Mouse (Mus musculus): ENCODE measurements around the gene Oaz3. TPM values are rescaled to one million over a fixed set of nuclear protein-coding genes. Genes with fewer than 3 reads are reported as not detected.

Gene Oaz3
- polyA plus RNA-seq (2015; fragmentation: Nextera tagmentation; extraction: Ambion mirVana) = 0.78 and 0.97 TPM in 2 replicates

DNA sequence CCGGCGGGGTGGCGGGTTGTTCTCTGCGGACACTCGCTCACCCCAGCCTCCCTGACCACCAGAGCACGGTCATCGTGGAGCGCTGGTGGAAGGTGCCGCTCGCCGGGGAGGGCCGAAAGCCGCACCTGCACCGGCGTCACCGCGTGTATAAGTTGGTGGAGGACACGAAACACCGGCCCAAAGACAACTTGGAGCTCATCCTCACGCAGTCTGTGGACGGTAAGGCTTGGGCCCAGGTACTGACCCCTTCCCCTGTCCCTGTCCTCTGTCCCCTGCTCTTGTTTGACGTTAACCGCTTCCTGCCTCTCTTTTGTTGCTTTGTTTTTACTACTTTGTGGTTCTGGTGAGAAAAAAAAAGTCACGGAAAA is at the start of gene Oaz3:
TSS of gene Oaz3 (minus strand) at position 319 of the 368 bp plus-strand sequence.
- Histone ChIP-seq H3K36me3 (peaks cover 40% of the 10 kb centered on the region), H3K9me3 (replicated peaks) (no peaks in the 10 kb centered on the region), H3K4me2 (peak within 1 kb of the TSS; percentile 69), H3K9ac (replicated peaks) (peak within 1 kb of the TSS; percentile 86), H3K4me3 (replicated peaks) (peak within 1 kb of the TSS; percentile 83), H3K27me3 (replicated peaks) (peaks cover 6% of the 10 kb centered on the region; the same call in 1 of the 2 replicates), H3K27ac (replicated peaks) (peak within 1 kb of the TSS; percentile 78), H3K4me1 (peaks cover 16% of the 10 kb centered on the region)
- under 1% methylated on average over 24 of the region's 24 CpGs for WGBS
- peak; percentile 68 for ATAC-seq (ENCODE audit: low FRiP score)

DNA sequence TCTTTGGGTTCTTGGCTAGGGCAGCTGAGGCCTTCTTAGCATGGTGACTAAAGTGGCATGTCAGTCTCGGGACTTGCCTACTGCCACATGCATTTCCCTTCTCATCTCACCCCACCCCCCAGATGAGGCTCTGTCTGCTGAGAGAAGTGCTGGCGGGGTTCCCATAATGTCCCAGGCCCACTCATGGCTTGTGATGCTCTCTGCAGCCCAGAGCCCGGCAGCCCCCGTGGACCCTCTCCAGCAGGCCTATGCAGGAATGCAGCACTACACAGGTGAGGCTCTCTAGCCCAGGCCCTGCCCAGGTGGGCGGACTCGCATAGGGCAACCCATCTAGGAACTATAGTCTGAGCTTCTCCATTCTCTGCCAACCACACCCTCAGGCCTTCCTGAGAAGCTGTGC is 43.9 kb upstream of the Oaz3 start:
- Histone ChIP-seq H3K9me3 (replicated peaks) (no peaks in the 10 kb centered on the region), H3K27ac (replicated peaks) (no peak overlapping the region), H3K36me3 (peaks cover 49% of the 10 kb centered on the region), H3K9ac (replicated peaks) (no peak overlapping the region), H3K27me3 (replicated peaks) (no peaks in the 10 kb centered on the region), H3K4me1 (peaks cover 48% of the 10 kb centered on the region), H3K4me2 (no peak overlapping the region), H3K4me3 (replicated peaks) (no peak overlapping the region)
- 66% methylated on average over 6 of the region's 6 CpGs for WGBS
- no peak for ATAC-seq (ENCODE audit: low FRiP score)

DNA sequence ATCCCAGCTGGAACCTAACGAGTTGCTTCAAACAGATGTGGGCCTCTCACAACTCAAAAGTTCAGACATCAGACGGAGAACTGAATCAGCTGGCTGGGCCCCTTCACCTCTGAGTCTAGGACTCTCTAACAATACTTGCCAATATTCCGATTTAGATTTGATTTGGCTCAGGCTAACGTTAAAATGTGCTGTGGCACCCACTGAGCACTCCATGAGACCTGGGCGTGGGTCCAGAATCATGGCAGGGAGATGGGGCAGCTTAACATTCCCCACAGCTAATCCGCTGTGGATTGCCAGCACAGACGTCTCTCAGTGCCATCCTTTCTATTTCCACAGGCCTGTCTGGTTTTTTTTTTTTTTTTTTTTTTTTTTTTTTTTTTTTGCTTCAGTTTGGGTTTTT is 42.2 kb upstream of the Oaz3 start:
- no peak overlapping the region for H3K9ac ChIP-seq (replicated peaks)
- no peak overlapping the region for H3K4me2 ChIP-seq
- 57% methylated on average over 7 of the region's 7 CpGs for WGBS
- no peaks in the 10 kb centered on the region for H3K27me3 ChIP-seq (replicated peaks)
- ATAC-seq (ENCODE audit: low FRiP score) = no peak
- H3K27ac ChIP-seq (replicated peaks) = 0 out of 2 replicates have a peak overlapping the region, but pooled peaks have one; percentile 83
- H3K9me3 ChIP-seq (replicated peaks) = no peaks in the 10 kb centered on the region
- no peak overlapping the region for H3K4me3 ChIP-seq (replicated peaks)
- H3K4me1 ChIP-seq = peaks cover 64% of the 10 kb centered on the region
- peaks cover 60% of the 10 kb centered on the region for H3K36me3 ChIP-seq

DNA sequence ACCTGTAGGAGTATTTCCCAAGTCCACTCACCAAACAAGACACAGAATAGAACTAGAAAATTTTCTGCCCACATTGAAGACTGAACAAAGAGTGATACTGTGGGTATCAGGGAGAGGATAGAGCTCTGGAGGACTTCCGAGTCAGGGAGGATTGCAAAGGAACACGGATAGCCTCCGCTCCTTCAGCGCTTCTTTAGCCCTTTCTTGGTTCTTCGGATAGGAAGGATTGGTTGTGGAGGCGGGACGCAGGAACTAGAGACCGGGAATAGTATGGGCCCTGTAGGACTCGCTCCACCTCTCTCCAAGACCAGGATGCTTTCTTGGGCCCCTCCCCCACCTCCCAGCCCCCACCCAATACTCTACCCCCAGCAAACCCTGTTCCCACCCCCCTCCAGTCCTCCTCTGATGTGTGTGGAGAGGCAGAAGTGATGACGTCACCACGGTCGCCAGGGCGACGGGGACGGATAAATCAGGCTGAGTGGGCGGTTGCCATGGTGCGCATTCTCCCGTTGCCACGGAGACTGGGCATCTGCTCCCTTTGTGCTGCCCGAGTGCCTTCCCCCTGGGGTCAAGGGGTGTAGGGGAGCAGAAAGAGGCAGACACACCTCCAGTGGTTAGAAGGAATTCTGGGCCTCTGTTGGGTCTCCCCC is 40.2 kb upstream of the Oaz3 start:
- no peaks in the 10 kb centered on the region for H3K9me3 ChIP-seq (replicated peaks)
- peak overlapping the region; percentile 83 for H3K27ac ChIP-seq (replicated peaks)
- H3K27me3 ChIP-seq (replicated peaks) = no peaks in the 10 kb centered on the region
- no peak overlapping the region for H3K9ac ChIP-seq (replicated peaks)
- H3K4me1 ChIP-seq = peaks cover 81% of the 10 kb centered on the region
- peak overlapping the region; percentile 17; the same call in 1 of the 2 replicates for H3K4me3 ChIP-seq (replicated peaks)
- H3K4me2 ChIP-seq = peak overlapping the region; percentile 48
- peaks cover 47% of the 10 kb centered on the region for H3K36me3 ChIP-seq
- ATAC-seq (ENCODE audit: low FRiP score) = peak; percentile 80
- WGBS = 4% methylated on average over 20 of the region's 20 CpGs

DNA sequence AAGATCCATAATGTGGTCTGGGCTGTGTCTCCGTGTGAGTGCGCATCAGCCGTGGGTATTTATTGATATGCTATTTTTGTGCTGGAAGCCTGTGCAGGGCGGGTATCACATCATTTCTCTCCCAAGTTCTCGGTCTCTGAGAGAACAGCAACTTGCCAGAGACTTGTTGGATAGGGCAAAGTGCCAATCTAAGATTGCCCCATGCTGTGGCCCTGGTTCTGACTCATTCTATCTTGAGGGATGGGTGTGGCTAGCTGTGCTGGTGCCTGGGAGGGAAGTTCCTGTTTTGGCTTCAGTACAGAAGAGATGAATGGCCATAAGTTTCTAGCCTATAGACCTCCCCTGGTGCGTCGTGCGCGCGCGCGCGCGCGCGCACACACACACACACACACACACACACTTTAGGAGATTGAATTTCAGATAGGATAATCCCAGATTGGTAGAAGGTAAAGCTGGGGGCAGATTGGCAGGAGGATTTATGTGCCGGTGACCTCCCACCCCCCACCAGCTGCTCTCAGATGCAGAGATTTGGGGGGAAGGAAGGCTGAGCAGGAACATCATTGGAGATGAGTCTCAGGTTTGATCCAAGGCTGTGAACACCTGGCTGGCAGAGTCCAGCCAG is 39.2 kb upstream of the Oaz3 start:
- ATAC-seq (ENCODE audit: low FRiP score) = no peak
- H3K36me3 ChIP-seq = peaks cover 40% of the 10 kb centered on the region
- peaks cover 81% of the 10 kb centered on the region for H3K4me1 ChIP-seq
- H3K9ac ChIP-seq (replicated peaks) = no peak overlapping the region
- peak overlapping the region; percentile 83 for H3K27ac ChIP-seq (replicated peaks)
- H3K9me3 ChIP-seq (replicated peaks) = no peaks in the 10 kb centered on the region
- 0 out of 2 replicates have a peak overlapping the region, but pooled peaks have one; percentile 48 for H3K4me2 ChIP-seq
- 80% methylated on average over 17 of the region's 17 CpGs for WGBS
- no peaks in the 10 kb centered on the region for H3K27me3 ChIP-seq (replicated peaks)
- no peak overlapping the region for H3K4me3 ChIP-seq (replicated peaks)

DNA sequence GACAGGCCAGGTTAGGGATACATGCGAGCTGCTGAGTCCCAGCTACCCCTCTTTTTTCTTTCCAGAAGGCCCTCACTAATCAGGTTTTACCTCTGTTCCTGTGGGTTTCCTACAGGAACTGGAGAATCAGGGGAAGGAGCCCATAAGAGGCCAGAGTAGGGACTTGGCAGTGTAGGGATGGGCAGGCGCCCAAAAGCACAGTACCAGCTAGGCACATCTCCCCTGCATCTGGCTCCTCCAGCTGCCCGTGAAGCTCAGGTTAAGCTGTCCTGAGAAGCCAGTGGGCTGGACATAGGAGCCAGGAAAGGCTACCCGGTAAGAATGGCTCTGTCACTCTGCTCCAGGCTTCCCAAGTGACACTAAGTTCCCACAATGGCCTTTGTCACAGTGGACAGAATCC is 37.7 kb upstream of the Oaz3 start:
- Histone ChIP-seq H3K4me3 (replicated peaks) (no peak overlapping the region), H3K4me2 (peak overlapping the region; percentile 78; the same call in 1 of the 2 replicates), H3K27ac (replicated peaks) (peak overlapping the region; percentile 33; the same call in 1 of the 2 replicates), H3K4me1 (peaks cover 81% of the 10 kb centered on the region), H3K36me3 (peaks cover 25% of the 10 kb centered on the region), H3K27me3 (replicated peaks) (no peaks in the 10 kb centered on the region), H3K9ac (replicated peaks) (0 out of 2 replicates have a peak overlapping the region, but pooled peaks have one; percentile 7), H3K9me3 (replicated peaks) (no peaks in the 10 kb centered on the region)
- 74% methylated on average over 4 of the region's 4 CpGs for WGBS
- ATAC-seq (ENCODE audit: low FRiP score) = no peak

DNA sequence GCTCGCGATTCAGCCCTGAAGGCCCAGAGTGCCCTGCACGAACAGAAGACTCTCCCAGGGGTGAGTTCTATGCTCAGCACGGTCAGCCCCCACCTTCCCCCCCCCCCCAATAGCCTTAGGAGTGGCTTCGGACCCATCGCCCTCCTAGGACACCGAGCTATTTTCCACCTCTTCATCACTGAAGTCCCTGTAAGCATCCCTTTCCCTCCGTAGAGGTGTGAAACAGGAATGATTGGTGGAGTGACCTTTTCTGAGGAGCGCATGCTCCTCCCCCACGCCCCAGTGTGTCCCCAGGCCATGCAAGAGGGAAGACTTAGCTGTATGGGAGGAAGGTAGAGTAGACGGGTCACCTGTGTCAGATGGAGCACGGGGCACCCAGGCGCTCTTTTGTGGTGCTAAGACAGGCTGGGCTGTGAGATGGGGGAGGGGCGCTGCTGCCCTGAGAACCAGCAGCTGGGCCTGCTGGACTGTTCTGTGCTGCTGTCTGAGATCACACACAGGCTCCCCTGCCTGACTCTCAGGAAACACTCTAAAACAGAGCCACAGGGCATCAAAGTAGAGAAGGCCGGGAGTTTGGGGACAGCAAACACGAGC is 36.7 kb upstream of the Oaz3 start, which contains the start of gene Riiad1:
TSS of gene Riiad1 (minus strand) at position 51 of the 594 bp plus-strand sequence.
- Histone ChIP-seq H3K27me3 (replicated peaks) (no peaks in the 10 kb centered on the region), H3K9me3 (replicated peaks) (no peaks in the 10 kb centered on the region), H3K36me3 (peaks cover 19% of the 10 kb centered on the region), H3K4me1 (peaks cover 75% of the 10 kb centered on the region), H3K4me2 (peak within 1 kb of the TSS; percentile 78), H3K27ac (replicated peaks) (peak within 1 kb of the TSS; percentile 88), H3K4me3 (replicated peaks) (peak within 1 kb of the TSS; percentile 63), H3K9ac (replicated peaks) (peak within 1 kb of the TSS; percentile 84)
- ATAC-seq (ENCODE audit: low FRiP score) = no peak
- 10% methylated on average over 16 of the region's 16 CpGs for WGBS

DNA sequence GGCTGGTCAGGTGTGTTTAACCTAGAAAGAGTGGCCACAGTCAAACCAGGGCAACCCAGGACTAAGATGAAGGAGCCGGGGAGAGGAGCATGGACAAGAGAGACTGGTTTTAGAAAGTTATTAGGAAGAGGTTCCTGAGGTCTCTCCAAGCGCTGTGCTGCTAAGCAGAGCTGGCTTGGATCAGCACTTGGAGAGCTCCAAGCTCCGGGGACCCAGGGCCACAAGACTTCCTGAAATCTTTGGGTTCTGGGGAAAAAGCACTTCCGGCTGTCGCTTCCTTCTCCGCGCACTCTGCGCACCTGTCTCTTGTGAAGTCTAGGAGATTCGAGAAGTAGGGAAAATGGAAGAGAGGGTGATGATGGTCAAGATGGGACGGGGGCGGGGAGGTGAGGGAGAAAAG is 35.8 kb upstream of the Oaz3 start:
- Histone ChIP-seq H3K9ac (replicated peaks) (peak overlapping the region; percentile 84), H3K36me3 (peaks cover 17% of the 10 kb centered on the region; the same call in 1 of the 2 replicates), H3K9me3 (replicated peaks) (no peaks in the 10 kb centered on the region), H3K4me1 (peaks cover 67% of the 10 kb centered on the region), H3K4me2 (peak overlapping the region; percentile 78), H3K27ac (replicated peaks) (peak overlapping the region; percentile 88; the same call in 1 of the 2 replicates), H3K27me3 (replicated peaks) (no peaks in the 10 kb centered on the region), H3K4me3 (replicated peaks) (peak overlapping the region; percentile 63)
- ATAC-seq (ENCODE audit: low FRiP score) = no peak
- WGBS = 6% methylated on average over 11 of the region's 11 CpGs

DNA sequence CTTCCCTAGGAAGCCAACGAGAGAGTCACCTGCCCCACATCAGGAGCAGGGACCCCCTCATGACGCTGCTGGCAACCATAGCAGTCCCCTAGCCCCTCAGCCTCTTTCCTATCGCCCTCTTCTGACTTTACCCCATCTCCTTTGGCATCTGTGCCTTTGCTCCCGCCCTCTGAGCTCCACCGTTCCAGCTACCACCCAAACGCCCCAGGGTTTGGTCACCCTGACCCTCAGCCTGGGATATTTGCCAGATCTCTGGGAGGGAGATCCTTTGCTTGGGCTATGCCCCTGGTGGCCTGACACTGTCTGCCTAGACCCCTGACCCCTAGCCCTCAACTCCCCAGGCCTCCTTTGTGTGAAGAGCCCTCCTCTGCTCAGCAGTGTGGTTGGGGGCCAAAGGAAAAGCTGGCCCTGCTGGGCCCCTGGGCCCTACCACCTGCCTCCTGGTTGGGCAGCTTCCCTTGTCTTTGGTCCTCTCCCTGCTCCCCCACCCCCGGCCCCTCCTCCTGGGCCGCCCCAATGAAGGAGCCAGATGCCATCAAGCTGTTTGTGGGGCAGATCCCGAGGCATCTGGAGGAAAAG is 35.0 kb upstream of the Oaz3 start:
- peak; percentile 37 for ATAC-seq (ENCODE audit: low FRiP score)
- H3K36me3 ChIP-seq = peaks cover 17% of the 10 kb centered on the region; the same call in 1 of the 2 replicates
- peaks cover 58% of the 10 kb centered on the region for H3K4me1 ChIP-seq
- WGBS = 1% methylated on average over 9 of the region's 9 CpGs
- no peaks in the 10 kb centered on the region for H3K27me3 ChIP-seq (replicated peaks)
- H3K9ac ChIP-seq (replicated peaks) = peak overlapping the region; percentile 84
- H3K4me2 ChIP-seq = peak overlapping the region; percentile 78
- H3K4me3 ChIP-seq (replicated peaks) = peak overlapping the region; percentile 63
- no peaks in the 10 kb centered on the region for H3K9me3 ChIP-seq (replicated peaks)
- H3K27ac ChIP-seq (replicated peaks) = peak overlapping the region; percentile 88

DNA sequence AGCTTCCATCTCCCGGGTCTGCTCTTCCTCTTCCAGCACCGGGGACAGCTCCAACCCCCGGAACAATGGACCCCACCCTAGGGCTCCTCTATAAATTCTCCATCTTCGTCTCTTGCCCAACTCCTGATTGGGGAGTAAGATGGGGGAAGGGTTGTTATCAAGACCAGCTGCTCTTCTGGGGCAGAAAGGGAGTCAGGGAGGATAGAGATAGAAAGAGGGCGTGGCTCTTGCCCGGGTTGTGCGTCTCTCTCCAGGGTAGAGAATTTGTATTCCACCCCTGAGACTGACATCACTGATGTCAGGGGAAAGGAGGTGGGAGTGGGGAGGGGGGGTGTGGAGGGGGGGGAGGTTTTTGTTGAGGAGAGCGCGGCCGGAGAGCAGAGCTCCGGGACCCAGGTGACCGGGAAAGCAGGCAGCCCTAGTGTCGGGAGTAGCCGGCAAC is 34.3 kb upstream of the Oaz3 start, which contains the start of gene Celf3:
TSS of gene Celf3 (plus strand) at position 315 of the 442 bp plus-strand sequence.
- Histone ChIP-seq H3K4me2 (peak within 1 kb of the TSS; percentile 78), H3K4me1 (peaks cover 54% of the 10 kb centered on the region), H3K9ac (replicated peaks) (peak within 1 kb of the TSS; percentile 84), H3K4me3 (replicated peaks) (peak within 1 kb of the TSS; percentile 63), H3K9me3 (replicated peaks) (no peaks in the 10 kb centered on the region), H3K36me3 (peaks cover 17% of the 10 kb centered on the region; the same call in 1 of the 2 replicates), H3K27me3 (replicated peaks) (no peaks in the 10 kb centered on the region), H3K27ac (replicated peaks) (peak within 1 kb of the TSS; percentile 88)
- ATAC-seq (ENCODE audit: low FRiP score) = peak; percentile 93
- under 1% methylated on average over 11 of the region's 14 CpGs for WGBS

DNA sequence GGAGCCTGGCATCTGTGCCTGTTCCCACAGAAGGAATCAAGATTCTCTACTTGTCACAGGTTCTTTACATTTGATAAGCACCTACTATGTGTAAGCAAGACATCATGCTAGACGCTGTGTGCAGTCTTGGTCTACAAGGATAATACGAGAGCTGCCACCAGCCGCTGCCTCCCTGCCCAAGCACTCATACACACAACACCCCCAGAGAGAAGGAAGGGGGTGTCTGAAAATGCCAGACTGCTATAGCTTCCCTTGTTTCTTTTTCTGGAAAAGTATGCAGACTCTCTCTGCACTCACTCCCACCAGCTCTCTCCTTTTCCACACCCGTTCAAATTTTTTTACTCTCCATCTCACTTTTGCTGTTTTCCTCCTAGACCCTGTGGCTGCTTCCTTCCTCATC is 33.7 kb upstream of the Oaz3 start:
- H3K4me1 ChIP-seq = peaks cover 54% of the 10 kb centered on the region
- ATAC-seq (ENCODE audit: low FRiP score) = peak; percentile 43
- H3K9ac ChIP-seq (replicated peaks) = peak overlapping the region; percentile 84
- peaks cover 15% of the 10 kb centered on the region; the same call in 1 of the 2 replicates for H3K36me3 ChIP-seq
- no peaks in the 10 kb centered on the region for H3K9me3 ChIP-seq (replicated peaks)
- 14% methylated on average over 4 of the region's 4 CpGs for WGBS
- peak overlapping the region; percentile 63 for H3K4me3 ChIP-seq (replicated peaks)
- no peaks in the 10 kb centered on the region for H3K27me3 ChIP-seq (replicated peaks)
- peak overlapping the region; percentile 78 for H3K4me2 ChIP-seq
- H3K27ac ChIP-seq (replicated peaks) = peak overlapping the region; percentile 88

Data from neural tube, embryonic 15.5 days (tissue).